Mouse (Mus musculus) liver (tissue): ENCODE measurements around the gene Gm49393.
A peak's percentile ranks its signal among the peaks of the same experiment; 100 is the strongest.
"Not testable (repeated sequence)": the region's sequence is repeated elsewhere in the genome, so short reads cannot be mapped to it uniquely, and the experiment has no call there.

ENCODE experiments used
- DNase-seq: peaks from one replicate; pipeline ENCODE4 v3.0.0-alpha.2; 2020; ENCODE audit warnings: mixed read lengths

The Gm49393 gene

GRCm38 (mm10) chr13:60935490-60935889 is at the start of gene Gm49393:
Gm49393 (minus strand) TSS chr13:60935590.
- not testable (repeated sequence) for DNase-seq

DNA sequence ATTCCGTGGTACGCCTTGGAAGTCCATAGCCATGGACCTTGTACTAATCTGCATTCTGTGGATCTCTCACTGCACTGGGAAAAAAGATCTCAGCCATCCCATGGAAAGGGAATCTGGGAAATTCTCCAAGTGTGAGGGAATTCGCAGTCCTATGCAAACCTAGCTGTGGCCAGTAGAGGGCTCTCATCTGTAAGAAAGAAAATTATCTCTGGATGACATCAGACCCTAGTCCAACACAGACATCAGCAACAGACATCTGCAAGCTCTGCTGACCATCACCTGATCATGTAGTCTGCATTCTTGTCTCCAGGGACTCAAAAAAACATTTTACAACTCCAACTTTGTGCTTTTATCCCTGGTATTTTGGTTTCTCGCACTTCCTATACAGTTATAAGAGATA is 36.9 kb upstream of the Gm49393 start:
- DNase-seq, result not testable (repeated sequence)

GRCm38 (mm10) chr13:60963985-60964384 is 28.6 kb upstream of the Gm49393 start:
- DNase-seq, result not testable (repeated sequence)

DNA sequence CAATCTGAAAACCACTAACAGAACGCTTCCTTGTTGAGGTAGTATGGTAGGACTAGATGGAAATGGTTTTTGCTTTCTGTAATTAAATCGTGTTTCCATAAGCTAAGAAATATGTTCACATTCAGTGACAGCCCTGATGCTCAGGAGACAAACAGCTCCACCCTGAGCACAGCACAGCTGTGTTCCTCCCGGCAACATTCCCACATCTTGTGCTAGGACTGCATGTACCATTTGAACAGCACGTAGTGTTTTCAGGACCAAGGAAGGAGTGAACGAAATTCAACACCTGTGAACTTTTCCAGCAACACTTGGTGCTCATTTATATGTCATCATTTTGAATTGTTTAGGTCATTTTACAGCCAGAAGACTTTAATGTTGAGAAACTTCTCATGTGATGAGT is 26.3 kb upstream of the Gm49393 start:
- no peak for DNase-seq

DNA sequence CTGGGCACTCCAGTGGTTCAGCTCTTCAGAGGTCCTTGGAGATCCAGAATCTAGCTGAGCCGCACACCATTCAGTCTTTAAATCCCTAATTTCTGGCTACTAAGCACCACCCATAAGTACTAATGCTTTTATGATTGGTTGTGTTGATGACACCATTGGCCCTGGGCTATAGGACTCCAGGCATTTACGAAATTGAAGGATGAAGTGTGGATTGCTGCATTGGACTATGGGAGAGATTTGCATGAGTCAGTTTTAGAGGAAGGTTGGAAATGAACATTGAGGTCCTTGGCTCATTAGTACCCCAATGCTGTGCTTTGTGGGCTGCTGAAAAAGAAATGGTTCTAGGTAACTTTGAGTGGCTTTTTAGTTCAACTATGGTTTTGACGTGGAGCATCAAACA is 6.5 kb upstream of the Gm49393 start, which contains the start of gene Tpbpa:
TSS of gene Tpbpa (minus strand) at position 101 of the 400 bp plus-strand sequence.
- DNase-seq, result not testable (repeated sequence)

DNA sequence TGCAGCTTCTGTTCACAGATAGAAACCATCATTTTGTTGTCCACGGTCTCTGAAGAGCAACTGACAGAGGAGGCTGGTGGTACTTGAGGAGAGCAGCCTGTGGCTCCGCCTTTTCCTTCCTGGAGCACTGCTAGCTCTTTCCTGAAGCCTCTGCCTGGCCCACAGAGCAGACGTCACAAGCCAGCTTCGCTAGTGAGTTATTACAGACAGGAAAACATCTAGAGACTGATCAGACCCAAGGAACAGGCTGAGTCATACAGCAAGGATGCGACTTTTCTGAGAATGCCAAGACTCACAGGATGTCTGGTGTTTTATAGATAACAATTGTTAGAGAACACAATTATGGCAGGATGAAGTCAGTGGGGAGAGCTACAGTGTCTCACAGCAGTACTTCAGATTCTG is 1.1 kb upstream of the Gm49393 start, which contains the start of the genes Gm49391 and Ctla2a:
TSS of gene Gm49391 (minus strand) at position 72 of the 402 bp plus-strand sequence.
TSS of gene Ctla2a (minus strand) at position 126 of the 402 bp plus-strand sequence.
- peak; percentile 32 for DNase-seq

DNA sequence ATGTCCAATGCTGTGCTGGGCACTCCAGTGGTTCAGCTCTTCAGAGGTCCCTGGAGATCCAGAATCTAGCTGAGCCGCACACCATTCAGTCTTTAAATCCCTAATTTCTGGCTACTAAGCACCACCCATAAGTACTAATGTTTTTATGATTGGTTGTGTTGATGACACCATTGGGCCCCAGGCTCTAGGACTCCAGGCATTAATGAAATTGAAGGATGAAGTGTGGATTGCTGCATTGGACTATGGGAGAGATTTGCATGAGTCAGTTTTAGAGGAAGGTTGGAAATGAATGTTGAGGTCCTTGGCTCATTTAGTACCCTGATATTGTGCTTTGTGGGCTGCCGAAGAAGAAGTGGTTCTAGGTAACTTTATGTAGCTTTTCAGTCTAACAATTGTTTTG is 30.6 kb downstream of the Gm49393 start, which contains the start of gene Tpbpb:
TSS of gene Tpbpb (minus strand) at position 101 of the 400 bp plus-strand sequence.
- not testable (repeated sequence) for DNase-seq

GRCm38 (mm10) chr13:60897328-60897727 is 38.1 kb downstream of the Gm49393 start, which contains the start of gene Ctla2b:
Ctla2b (minus strand) TSS chr13:60897447.
- peak; percentile 40 for DNase-seq

DNA sequence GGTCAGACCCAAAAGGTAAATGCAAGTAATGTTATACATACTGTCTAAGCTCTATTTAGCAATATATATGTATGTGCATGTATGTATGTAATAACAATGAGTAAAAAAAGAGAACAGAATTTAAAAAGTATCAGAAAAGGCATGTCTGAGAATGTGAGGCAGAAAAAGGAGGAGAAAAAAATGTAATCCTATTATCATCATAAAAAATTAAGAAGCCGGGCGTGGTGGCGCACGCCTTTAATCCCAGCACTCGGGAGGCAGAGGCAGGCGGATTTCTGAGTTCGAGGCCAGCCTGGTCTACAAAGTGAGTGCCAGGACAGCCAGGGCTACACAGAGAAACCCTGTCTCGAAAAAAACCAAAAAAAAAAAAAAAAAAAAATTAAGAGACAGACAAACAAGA is 38.6 kb downstream of the Gm49393 start, which contains the start of gene Gm49392:
TSS of gene Gm49392 (minus strand) at position 101 of the 400 bp plus-strand sequence.
- DNase-seq, result not testable (repeated sequence)

- DNase-seq, result no peak
Observed at GRCm38 (mm10) chr13:60895406-60896160, 39.8 kb downstream of the Gm49393 start.

DNA sequence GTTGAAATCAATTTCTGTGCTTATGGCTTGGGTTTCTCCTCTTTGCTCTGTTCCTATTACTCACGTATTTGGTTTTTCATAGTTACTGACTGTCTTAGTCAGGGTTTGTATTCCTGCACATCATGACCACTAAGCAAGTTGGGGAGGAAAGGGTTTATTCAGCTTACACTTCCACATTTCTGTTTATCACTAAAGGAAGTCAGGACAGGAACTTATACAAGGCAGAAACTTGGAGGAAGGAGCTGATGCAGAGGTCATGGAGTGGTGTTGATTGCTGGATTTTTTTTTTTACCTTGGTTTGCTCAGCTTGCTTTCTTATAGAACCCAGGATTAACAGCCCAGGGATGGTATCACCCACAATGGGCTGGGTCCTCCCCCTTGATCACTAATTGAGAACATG is 43.1 kb downstream of the Gm49393 start:
- DNase-seq, result no peak

DNA sequence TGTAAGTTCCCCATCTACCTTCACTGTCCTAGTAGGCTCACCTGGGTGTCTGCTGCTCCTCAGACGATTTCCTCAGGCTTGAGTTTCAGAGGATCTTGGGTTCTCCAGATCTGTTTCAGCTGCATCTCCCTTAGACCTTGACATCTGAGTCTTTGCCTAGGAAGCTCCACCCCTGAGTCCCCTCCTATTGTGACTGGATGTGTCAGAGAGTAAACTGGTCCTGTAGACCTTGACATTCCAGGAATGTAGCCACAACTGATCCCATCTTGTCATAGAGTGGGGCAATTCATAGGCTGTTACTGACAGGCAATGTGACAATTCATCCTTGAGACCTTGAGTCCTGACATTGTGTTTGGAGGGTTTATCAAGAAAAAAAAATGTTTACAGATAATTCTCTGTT is 71.1 kb downstream of the Gm49393 start, which contains the start of gene 4930486L24Rik:
TSS of gene 4930486L24Rik (minus strand) at position 195 of the 400 bp plus-strand sequence.
- no peak for DNase-seq

DNA sequence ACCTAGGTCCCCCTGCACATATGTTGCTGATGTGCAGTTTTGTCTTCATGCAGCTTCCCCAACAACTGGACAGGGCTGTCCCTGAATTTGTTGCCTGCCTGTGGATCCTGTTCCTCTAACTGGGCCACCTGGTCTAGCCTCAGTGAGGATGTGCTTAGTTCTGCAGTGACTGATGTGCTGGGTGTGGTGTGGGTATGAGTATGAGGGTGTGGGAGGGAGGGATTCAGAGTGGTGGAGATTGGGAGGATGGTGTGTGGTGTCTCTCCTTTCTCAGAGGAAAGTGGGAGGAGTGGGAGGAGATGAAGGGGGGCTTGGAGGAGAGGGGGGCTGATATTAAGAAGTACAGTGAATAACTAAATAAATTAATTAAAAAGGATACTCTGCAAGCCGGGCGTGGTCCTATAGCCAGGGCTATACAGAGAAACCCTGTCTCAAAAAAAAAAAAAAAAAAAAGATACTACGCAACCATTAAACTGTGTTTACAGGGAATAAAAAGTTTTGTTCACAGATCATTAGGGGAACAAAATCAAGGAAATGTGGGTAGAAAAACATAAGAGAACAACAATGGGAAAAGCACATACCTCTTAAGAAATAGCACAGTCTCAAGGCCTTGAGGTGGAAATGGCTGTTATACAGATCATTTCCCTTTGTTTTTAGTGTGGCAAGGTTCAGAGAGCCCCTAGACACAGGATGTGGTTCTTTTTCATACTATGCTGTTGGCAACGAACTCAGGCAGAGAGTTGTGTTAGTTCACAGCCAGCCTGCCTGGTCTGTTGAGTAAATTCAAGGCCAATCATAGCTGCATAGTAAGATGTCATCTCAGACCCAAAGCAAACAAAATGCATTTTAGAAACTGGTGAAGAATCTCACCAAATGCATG is 86.9 kb downstream of the Gm49393 start:
- no peak for DNase-seq

GRCm38 (mm10) chr13:60843153-60843552 is 92.2 kb downstream of the Gm49393 start:
- no peak for DNase-seq

DNA sequence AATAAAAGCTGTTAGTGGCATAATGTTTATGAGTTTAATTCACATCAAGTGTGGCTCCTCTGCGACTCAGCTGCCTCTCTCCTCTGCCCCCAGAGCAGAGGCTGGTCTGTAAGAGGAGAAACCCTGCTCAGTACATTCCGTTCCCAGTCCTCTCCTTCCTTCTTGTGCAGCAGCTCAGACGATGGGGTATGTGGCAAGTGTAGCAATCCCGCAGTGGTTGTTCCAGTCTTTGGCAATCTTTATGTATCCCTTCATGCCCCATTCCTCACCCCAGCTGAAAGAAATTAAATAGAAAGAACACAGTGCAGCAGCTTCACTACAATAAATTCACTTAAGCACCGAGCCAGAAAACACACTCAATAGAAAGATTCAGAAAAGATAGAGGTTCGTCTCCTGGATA is 92.7 kb downstream of the Gm49393 start:
- no peak for DNase-seq

- DNase-seq, result no peak
Observed at GRCm38 (mm10) chr13:60839353-60839902, 96.0 kb downstream of the Gm49393 start.

- DNase-seq, result peak; percentile 8
Observed at GRCm38 (mm10) chr13:60826052-60826451, 109.3 kb downstream of the Gm49393 start.

DNA sequence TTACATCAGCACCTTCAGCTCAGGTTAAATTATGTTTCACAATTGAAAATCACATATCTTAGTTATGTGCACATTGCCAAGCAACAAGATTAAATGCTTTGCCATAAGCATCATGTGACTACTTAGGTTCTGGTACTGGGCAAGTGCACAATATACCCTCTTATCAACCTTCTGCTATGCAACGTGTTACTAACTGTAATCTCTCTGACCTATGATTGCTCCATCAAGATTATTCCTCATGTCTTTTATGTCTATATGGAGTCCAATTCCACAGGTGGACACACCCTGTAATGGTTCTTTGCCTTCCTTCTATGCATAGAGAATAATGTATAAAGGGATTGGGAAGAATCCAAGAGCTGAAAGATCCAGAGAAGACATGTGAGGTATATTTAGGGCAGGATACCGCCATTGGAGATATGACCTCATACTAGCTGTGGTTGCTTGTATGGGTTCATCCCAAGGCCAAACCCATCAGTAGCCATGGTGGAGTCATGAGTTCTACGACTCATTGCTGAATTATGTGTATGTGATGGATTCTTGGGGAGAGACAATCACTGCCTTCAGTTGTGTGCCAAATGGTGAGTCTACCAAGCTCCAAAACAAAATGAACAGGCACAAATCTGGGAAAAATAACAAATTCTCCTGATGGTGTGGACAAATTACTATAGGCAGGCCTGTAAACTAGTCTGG is 114.8 kb downstream of the Gm49393 start:
- no peak for DNase-seq

- DNase-seq, result peak; percentile 50
Observed at GRCm38 (mm10) chr13:60819469-60819868, 115.9 kb downstream of the Gm49393 start.

DNA sequence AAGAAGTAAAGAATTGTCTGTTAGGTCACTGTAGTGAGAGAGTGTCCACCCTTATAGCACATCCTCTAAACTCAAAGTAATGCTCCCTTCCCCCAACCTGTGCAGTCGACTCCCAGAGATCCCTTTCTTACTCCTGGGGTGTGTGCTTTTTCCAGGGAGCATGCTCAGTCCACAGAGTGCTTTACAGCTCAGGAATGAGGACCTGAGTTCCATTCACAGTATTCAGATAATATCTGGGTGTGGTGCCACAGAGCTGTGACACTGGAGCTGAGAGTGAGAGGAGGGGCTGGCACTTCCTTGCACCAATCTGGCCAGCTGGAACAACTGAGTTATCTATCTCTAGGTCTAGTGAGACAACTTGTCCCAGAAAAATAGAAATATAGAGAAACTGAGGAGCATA is 121.7 kb downstream of the Gm49393 start:
- DNase-seq, result no peak

DNA sequence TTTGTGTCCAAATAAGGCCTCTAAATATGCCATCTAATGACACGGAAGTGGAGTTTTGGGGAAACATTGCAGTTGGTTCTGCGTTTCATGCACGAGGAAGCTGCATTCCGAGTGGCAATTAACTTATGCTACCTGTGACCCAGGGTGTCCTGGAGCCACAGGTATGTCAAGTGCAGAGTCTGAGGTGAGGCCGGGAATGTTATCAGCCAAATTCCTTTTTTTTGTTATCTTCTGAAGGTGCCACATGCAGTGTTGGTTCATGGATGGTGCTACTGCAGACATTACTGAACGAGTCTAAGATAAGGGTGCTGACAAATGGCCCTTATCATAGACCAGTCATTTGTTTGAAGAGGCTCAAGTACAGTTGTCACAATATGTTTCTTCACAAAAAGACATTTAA is 122.6 kb downstream of the Gm49393 start:
- DNase-seq, result no peak

GRCm38 (mm10) chr13:60809690-60810089 is 125.7 kb downstream of the Gm49393 start:
- no peak for DNase-seq
